Mouse (Mus musculus): ENCODE data around the gene Tbca. TPM values are rescaled to one million over a fixed set of nuclear protein-coding genes. Genes with fewer than 3 reads are reported as not detected.

Tbca gene
- polyA plus RNA-seq, 1 experiment, result 2.6 TPM

GRCm38 (mm10) chr13:94885291-94886235, 96.9 kb downstream of the Tbca start:
- DNase-seq (ENCODE audit: low read depth in 1 of 2, low spot score in 2 of 2), result no peak
- Histone ChIP-seq H3K4me3 (ENCODE audit: extremely low read depth, insufficient read depth, insufficient read length) (no peak overlapping the region), H3K27me3 (ENCODE audit: control insufficient read depth, insufficient read depth, low read length) (peaks cover 34% of the 10 kb centered on the region), H3K36me3 (ENCODE audit: control insufficient read depth, insufficient read depth, low read length) (no peaks in the 10 kb centered on the region), H3K27ac (ENCODE audit: insufficient read depth, low read length) (no peak overlapping the region), H3K4me1 (ENCODE audit: control insufficient read depth, insufficient read depth, insufficient read length) (peaks cover 15% of the 10 kb centered on the region)
- 5% methylated on average over 80 of the region's 81 CpGs for WGBS
- TF ChIP-seq CTCF (IDR thresholded peaks at IDR 0.05; ENCODE audit: extremely low read depth, insufficient read depth, insufficient read length, insufficient replicate concordance) (no peak), POLR2A (IDR thresholded peaks at IDR 0.05; ENCODE audit: low read depth, low read length) (no peak)

Other genes starting within 250 kb of the Tbca start
- gene Otp, start 86.7 kb downstream of the Tbca start, polyA plus RNA-seq (2012; rRNA removed), result not detected in 2 replicates
- gene Wdr41, start 187.4 kb downstream of the Tbca start, polyA plus RNA-seq (2012; rRNA removed), result 5.8 and 6.5 TPM in 2 replicates

Data from spleen, adult 2 months (tissue).